Mouse (Mus musculus): ENCODE measurements around the gene Vcp. TPM values are rescaled to one million over a fixed set of nuclear protein-coding genes. Genes with fewer than 3 reads are reported as not detected.

The Vcp gene
- polyA plus RNA-seq, 1 experiment from 2014 or later, result 635 TPM

DNA sequence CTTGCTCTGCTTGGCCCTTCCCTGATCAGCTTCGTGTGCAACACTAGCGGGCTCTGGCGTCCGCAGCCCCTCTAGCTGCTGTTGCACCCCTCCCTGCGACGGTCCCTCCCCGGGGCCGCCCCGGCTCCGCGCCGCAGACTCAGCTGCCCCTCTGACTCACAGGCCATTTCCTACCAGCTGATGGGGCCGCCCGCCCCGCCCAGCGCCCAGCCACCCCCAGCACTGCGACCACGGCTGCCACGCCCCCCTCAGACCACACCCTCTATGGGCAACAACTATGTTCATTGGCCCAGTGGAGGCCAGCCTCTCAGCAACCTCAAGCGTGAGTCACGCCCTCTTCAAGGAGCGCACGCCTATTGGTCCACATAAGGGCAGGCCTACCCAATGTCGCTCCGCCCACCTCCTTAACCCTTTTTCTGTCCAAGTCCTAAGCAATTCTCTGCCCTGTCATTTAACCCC is 39.8 kb upstream of the Vcp start:
- Histone ChIP-seq H3K4me2 (peak overlapping the region; percentile 78), H3K4me1 (ENCODE audit: control insufficient read depth, insufficient read depth, low read length) (peaks cover 37% of the 10 kb centered on the region), H3K9ac (ENCODE audit: low read length) (peak overlapping the region; percentile 76), H3K27me3 (ENCODE audit: control insufficient read depth, insufficient read depth, low read length) (no peaks in the 10 kb centered on the region), H3K36me3 (ENCODE audit: control insufficient read depth, insufficient read depth, low read length) (peaks cover 7% of the 10 kb centered on the region), H3K27ac (ENCODE audit: low read depth, low read length) (peak overlapping the region; percentile 67), H3K9me3 (ENCODE audit: control insufficient read depth, low read length) (no peaks in the 10 kb centered on the region), H3K4me3 (ENCODE audit: low read depth, low read length) (peak overlapping the region; percentile 70)
- WGBS, result 0% methylated on average over 25 of the region's 25 CpGs
- peak; percentile 98 for DNase-seq (ENCODE audit: low spot score, missing footprints)
- peak; percentile 92 for ATAC-seq (ENCODE audit: low FRiP score)

- 2% methylated on average over 11 of the region's 11 CpGs for WGBS
- peaks cover 33% of the 10 kb centered on the region for H3K4me1 ChIP-seq (ENCODE audit: control insufficient read depth, insufficient read depth, low read length)
- H3K4me3 ChIP-seq (ENCODE audit: low read depth, low read length), result peak overlapping the region; percentile 70
- H3K27me3 ChIP-seq (ENCODE audit: control insufficient read depth, insufficient read depth, low read length), result no peaks in the 10 kb centered on the region
- H3K27ac ChIP-seq (ENCODE audit: low read depth, low read length), result peak overlapping the region; percentile 67
- no peaks in the 10 kb centered on the region for H3K9me3 ChIP-seq (ENCODE audit: control insufficient read depth, low read length)
- no peak for ATAC-seq (ENCODE audit: low FRiP score)
- peak overlapping the region; percentile 76 for H3K9ac ChIP-seq (ENCODE audit: low read length)
- DNase-seq (ENCODE audit: low spot score, missing footprints), result peak; percentile 91
- H3K4me2 ChIP-seq, result peak overlapping the region; percentile 78
- H3K36me3 ChIP-seq (ENCODE audit: control insufficient read depth, insufficient read depth, low read length), result peaks cover 7% of the 10 kb centered on the region
These were observed 39.3 kb upstream of the Vcp start for GRCm38 (mm10) chr4:43039609-43040008.

DNA sequence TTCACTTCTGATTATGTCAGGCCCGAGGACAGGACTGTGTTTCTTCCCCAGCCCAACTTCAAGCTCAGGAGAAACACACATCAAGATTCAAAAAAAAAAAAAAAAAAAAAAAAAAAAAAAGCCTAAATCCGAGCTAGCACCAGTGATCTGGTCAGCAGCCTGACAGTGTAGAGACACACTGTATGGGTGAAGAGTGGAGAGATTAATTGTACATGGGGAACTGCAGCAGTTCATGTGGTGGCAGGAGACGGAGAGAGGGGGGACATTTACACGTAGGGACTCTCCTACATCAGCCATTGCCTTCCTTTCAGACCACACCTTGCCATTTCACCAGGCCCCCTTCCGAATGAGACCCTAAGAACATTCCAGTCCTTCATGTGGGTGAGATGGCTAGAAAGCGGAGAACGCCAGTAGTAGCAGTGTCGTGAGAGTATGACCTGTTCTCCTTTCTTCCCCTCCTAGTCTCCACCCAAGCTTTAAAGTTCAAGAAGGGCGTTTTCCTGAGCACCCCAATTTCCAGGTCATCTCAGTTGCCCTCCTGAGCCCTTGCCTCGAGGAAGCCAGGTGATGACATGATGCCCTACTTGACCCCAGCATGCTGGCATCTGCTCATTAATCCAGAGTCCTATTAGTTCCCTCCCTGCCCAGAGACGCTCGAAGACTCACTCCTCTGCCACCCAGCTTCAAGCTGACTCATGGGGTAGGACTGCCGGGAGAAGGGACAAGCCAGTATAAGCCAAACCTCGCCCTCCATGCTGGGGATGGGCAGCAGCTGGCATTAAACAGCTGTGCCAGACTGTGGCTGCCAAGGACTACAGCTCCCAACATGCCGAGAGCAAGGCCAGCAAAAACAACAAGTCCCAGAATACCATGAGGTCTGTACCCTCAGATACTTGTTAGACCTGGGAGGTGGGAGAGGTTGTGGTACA is 38.5 kb upstream of the Vcp start:
- peak overlapping the region; percentile 76 for H3K9ac ChIP-seq (ENCODE audit: low read length)
- WGBS, result 64% methylated on average over 15 of the region's 15 CpGs
- H3K36me3 ChIP-seq (ENCODE audit: control insufficient read depth, insufficient read depth, low read length), result peaks cover 10% of the 10 kb centered on the region
- H3K27me3 ChIP-seq (ENCODE audit: control insufficient read depth, insufficient read depth, low read length), result no peaks in the 10 kb centered on the region
- no peak overlapping the region; the same call in 1 of the 2 replicates for H3K27ac ChIP-seq (ENCODE audit: low read depth, low read length)
- peak overlapping the region; percentile 78 for H3K4me2 ChIP-seq
- H3K9me3 ChIP-seq (ENCODE audit: control insufficient read depth, low read length), result no peaks in the 10 kb centered on the region
- peak overlapping the region; percentile 70 for H3K4me3 ChIP-seq (ENCODE audit: low read depth, low read length)
- DNase-seq (ENCODE audit: low spot score, missing footprints) (no peak), ATAC-seq (ENCODE audit: low FRiP score) (no peak)
- H3K4me1 ChIP-seq (ENCODE audit: control insufficient read depth, insufficient read depth, low read length), result peaks cover 27% of the 10 kb centered on the region

DNA sequence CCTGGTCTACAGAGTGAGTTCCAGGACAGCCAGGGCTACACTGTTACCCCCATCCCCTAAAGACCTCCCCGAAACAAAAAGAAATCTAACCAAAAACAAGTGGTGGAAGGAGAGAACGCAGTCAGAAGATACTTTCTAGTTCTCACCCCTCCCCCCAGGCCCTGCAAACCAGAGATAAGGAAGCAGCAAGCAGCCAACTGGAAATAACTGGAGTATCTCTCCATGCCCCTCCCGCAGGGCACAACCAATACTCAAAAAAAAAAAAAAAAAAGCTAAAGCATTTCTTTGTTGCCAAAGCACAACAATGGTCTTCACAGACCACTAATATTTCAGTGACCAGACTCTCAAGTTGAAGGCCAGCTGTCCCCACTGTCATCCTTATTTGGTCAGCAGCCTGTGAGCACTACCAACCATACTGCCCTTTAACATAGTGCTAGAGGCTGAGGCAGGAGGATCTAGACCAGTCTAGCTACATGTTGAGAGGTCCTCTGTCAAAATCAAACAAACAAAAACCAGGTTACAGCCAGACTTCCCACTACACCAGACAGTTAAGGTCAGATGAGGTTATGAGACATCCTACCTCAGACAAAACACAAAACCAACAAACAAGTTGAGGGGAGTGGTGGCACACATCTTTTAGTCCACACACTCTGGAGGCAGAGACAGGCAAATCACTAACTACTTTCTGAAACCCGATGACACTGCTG is 37.7 kb upstream of the Vcp start:
- WGBS, result 73% methylated on average over 4 of the region's 4 CpGs
- no peaks in the 10 kb centered on the region for H3K27me3 ChIP-seq (ENCODE audit: control insufficient read depth, insufficient read depth, low read length)
- ATAC-seq (ENCODE audit: low FRiP score), result no peak
- DNase-seq (ENCODE audit: low spot score, missing footprints), result no peak
- no peak overlapping the region for H3K27ac ChIP-seq (ENCODE audit: low read depth, low read length)
- peaks cover 14% of the 10 kb centered on the region for H3K36me3 ChIP-seq (ENCODE audit: control insufficient read depth, insufficient read depth, low read length)
- H3K4me2 ChIP-seq, result no peak overlapping the region; the same call in 1 of the 2 replicates
- H3K4me1 ChIP-seq (ENCODE audit: control insufficient read depth, insufficient read depth, low read length), result peaks cover 22% of the 10 kb centered on the region
- H3K9me3 ChIP-seq (ENCODE audit: control insufficient read depth, low read length), result no peaks in the 10 kb centered on the region
- H3K4me3 ChIP-seq (ENCODE audit: low read depth, low read length), result no peak overlapping the region
- no peak overlapping the region for H3K9ac ChIP-seq (ENCODE audit: low read length)

DNA sequence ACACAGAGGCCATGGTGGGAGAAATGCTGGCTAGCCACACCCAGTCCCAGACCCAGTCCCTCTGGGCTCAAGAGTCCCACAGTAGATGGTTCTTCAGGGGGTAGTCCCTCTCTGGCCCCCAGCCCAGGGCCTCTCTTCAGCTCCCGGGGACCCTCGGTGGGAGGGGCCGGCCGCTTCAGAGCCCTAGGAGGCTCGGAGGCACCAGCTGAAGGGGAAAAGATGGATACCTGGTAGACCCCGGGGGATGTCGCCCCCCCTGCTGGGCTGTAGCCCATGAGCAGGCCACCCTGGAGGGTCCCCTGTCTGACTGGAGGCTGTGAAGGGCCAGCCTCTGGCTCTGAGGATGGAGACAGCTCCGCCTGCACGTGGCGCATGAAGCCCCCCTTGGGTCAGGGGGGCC is 36.0 kb upstream of the Vcp start:
- no peak overlapping the region for H3K9ac ChIP-seq (ENCODE audit: low read length)
- no peaks in the 10 kb centered on the region for H3K9me3 ChIP-seq (ENCODE audit: control insufficient read depth, low read length)
- peaks cover 32% of the 10 kb centered on the region for H3K4me1 ChIP-seq (ENCODE audit: control insufficient read depth, insufficient read depth, low read length)
- DNase-seq (ENCODE audit: low spot score, missing footprints), result no peak
- no peak for ATAC-seq (ENCODE audit: low FRiP score)
- H3K36me3 ChIP-seq (ENCODE audit: control insufficient read depth, insufficient read depth, low read length), result peaks cover 14% of the 10 kb centered on the region
- 89% methylated on average over 10 of the region's 10 CpGs for WGBS
- no peak overlapping the region for H3K27ac ChIP-seq (ENCODE audit: low read depth, low read length)
- no peak overlapping the region for H3K4me3 ChIP-seq (ENCODE audit: low read depth, low read length)
- H3K4me2 ChIP-seq, result no peak overlapping the region
- no peaks in the 10 kb centered on the region for H3K27me3 ChIP-seq (ENCODE audit: control insufficient read depth, insufficient read depth, low read length)

GRCm38 (mm10) chr4:43035851-43036250 is 35.5 kb upstream of the Vcp start:
- Histone ChIP-seq H3K9me3 (ENCODE audit: control insufficient read depth, low read length) (no peaks in the 10 kb centered on the region), H3K27me3 (ENCODE audit: control insufficient read depth, insufficient read depth, low read length) (no peaks in the 10 kb centered on the region), H3K36me3 (ENCODE audit: control insufficient read depth, insufficient read depth, low read length) (peaks cover 14% of the 10 kb centered on the region), H3K4me1 (ENCODE audit: control insufficient read depth, insufficient read depth, low read length) (peaks cover 29% of the 10 kb centered on the region), H3K4me2 (no peak overlapping the region), H3K4me3 (ENCODE audit: low read depth, low read length) (no peak overlapping the region), H3K9ac (ENCODE audit: low read length) (no peak overlapping the region), H3K27ac (ENCODE audit: low read depth, low read length) (no peak overlapping the region)
- ATAC-seq (ENCODE audit: low FRiP score) (no peak), DNase-seq (ENCODE audit: low spot score, missing footprints) (no peak)
- WGBS, result 86% methylated on average over 6 of the region's 6 CpGs

DNA sequence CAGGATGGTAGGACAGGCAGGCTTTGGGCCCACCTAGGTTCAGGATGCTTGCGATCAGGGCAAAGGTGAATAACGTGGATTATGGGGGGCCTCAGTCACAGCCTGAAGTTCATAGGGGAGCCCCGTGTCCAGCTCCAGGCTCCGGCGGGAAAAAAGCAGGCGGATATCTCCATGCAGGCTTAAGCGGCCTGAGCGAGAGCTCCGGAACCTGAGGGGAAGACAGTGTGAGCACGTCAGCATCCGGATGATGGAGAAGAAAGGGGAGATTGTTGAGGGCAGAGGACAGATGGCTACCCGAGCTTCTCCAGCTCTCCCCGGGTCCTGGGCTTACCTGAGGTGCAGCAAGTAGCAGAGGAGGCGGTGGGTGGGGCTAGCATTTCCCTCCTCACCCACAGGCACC is 33.2 kb upstream of the Vcp start:
- Histone ChIP-seq H3K9ac (ENCODE audit: low read length) (no peak overlapping the region), H3K4me2 (no peak overlapping the region), H3K27me3 (ENCODE audit: control insufficient read depth, insufficient read depth, low read length) (no peaks in the 10 kb centered on the region), H3K9me3 (ENCODE audit: control insufficient read depth, low read length) (no peaks in the 10 kb centered on the region), H3K4me1 (ENCODE audit: control insufficient read depth, insufficient read depth, low read length) (peaks cover 18% of the 10 kb centered on the region), H3K27ac (ENCODE audit: low read depth, low read length) (no peak overlapping the region), H3K4me3 (ENCODE audit: low read depth, low read length) (no peak overlapping the region), H3K36me3 (ENCODE audit: control insufficient read depth, insufficient read depth, low read length) (peaks cover 21% of the 10 kb centered on the region)
- WGBS, result 85% methylated on average over 14 of the region's 14 CpGs
- DNase-seq (ENCODE audit: low spot score, missing footprints), result no peak
- no peak for ATAC-seq (ENCODE audit: low FRiP score)

DNA sequence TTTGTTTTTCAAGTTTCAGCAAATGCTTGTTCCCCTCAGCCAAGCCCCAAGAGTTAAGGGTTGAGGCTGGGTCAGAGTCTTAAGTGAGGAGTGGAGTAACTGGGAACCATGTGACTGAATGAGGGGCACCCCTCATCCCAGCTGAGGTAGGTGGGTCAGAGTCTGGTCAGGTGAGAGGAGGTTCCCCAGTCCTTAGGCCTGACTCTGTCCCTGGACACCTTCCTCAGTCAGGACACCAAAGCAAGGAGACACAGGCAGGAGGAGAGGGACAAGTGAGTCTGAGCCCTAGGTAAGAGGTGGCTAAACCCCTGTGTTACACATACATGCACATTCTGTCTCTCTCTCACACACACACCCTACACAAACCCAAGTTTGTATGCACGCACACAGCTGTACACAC is 32.2 kb upstream of the Vcp start:
- peaks cover 18% of the 10 kb centered on the region for H3K4me1 ChIP-seq (ENCODE audit: control insufficient read depth, insufficient read depth, low read length)
- H3K4me2 ChIP-seq, result no peak overlapping the region
- H3K9me3 ChIP-seq (ENCODE audit: control insufficient read depth, low read length), result no peaks in the 10 kb centered on the region
- no peaks in the 10 kb centered on the region for H3K27me3 ChIP-seq (ENCODE audit: control insufficient read depth, insufficient read depth, low read length)
- no peak overlapping the region for H3K4me3 ChIP-seq (ENCODE audit: low read depth, low read length)
- 77% methylated on average over 1 of the region's 1 CpGs for WGBS
- H3K36me3 ChIP-seq (ENCODE audit: control insufficient read depth, insufficient read depth, low read length), result peaks cover 21% of the 10 kb centered on the region
- no peak overlapping the region; the same call in 1 of the 2 replicates for H3K9ac ChIP-seq (ENCODE audit: low read length)
- no peak for ATAC-seq (ENCODE audit: low FRiP score)
- H3K27ac ChIP-seq (ENCODE audit: low read depth, low read length), result peak overlapping the region; percentile 91
- DNase-seq (ENCODE audit: low spot score, missing footprints), result no peak

All from midbrain, embryonic 11.5 days (tissue).